Mouse (Mus musculus): ENCODE measurements around the gene Unc45a.
A peak's percentile ranks its signal among the peaks of the same experiment; 100 is the strongest.
"Not testable (repeated sequence)": the region's sequence is repeated elsewhere in the genome, so short reads cannot be mapped to it uniquely, and the experiment has no call there.

The Unc45a gene

GRCm38 (mm10) chr7:80326076-80326475 lies 14.7 kb downstream of the Unc45a start:
- DNase-seq (ENCODE audit: extremely low read depth, low read depth, low spot score) = no peak

- DNase-seq (ENCODE audit: extremely low read depth, low read depth, low spot score) = no peak
Measured at GRCm38 (mm10) chr7:80325292-80325868, 15.4 kb downstream of the Unc45a start.

- not testable (repeated sequence) for DNase-seq (ENCODE audit: extremely low read depth, low read depth, low spot score)
Measured at GRCm38 (mm10) chr7:80324816-80325119, 16.0 kb downstream of the Unc45a start.

GRCm38 (mm10) chr7:80324043-80324815 lies 16.6 kb downstream of the Unc45a start, which contains the start of gene Rccd1:
TSS of gene Rccd1 (minus strand) at chr7:80324454.
- DNase-seq (ENCODE audit: extremely low read depth, low read depth, low spot score) = peak; percentile 84

- DNase-seq (ENCODE audit: extremely low read depth, low read depth, low spot score) = no peak
Measured at GRCm38 (mm10) chr7:80323336-80323735, 17.5 kb downstream of the Unc45a start.

- no peak for DNase-seq (ENCODE audit: extremely low read depth, low read depth, low spot score)
Measured at GRCm38 (mm10) chr7:80319846-80320496, 20.8 kb downstream of the Unc45a start.

GRCm38 (mm10) chr7:80318670-80319069 lies 22.1 kb downstream of the Unc45a start:
- no peak for DNase-seq (ENCODE audit: extremely low read depth, low read depth, low spot score)

- no peak for DNase-seq (ENCODE audit: extremely low read depth, low read depth, low spot score)
Measured at GRCm38 (mm10) chr7:80317439-80318115, 23.2 kb downstream of the Unc45a start.

- no peak for DNase-seq (ENCODE audit: extremely low read depth, low read depth, low spot score)
Measured at GRCm38 (mm10) chr7:80315733-80316132, 25.1 kb downstream of the Unc45a start.

GRCm38 (mm10) chr7:80310771-80311170 lies 30.0 kb downstream of the Unc45a start:
- no peak for DNase-seq (ENCODE audit: extremely low read depth, low read depth, low spot score)

GRCm38 (mm10) chr7:80307766-80308165 lies 33.0 kb downstream of the Unc45a start:
- no peak for DNase-seq (ENCODE audit: extremely low read depth, low read depth, low spot score)

- no peak for DNase-seq (ENCODE audit: extremely low read depth, low read depth, low spot score)
Measured at GRCm38 (mm10) chr7:80301522-80301921, 39.3 kb downstream of the Unc45a start.

GRCm38 (mm10) chr7:80299568-80299967 lies 41.2 kb downstream of the Unc45a start:
- no peak for DNase-seq (ENCODE audit: extremely low read depth, low read depth, low spot score)

- DNase-seq (ENCODE audit: extremely low read depth, low read depth, low spot score) = no peak
Measured at GRCm38 (mm10) chr7:80298754-80299153, 42.1 kb downstream of the Unc45a start.

GRCm38 (mm10) chr7:80297041-80297440 lies 43.8 kb downstream of the Unc45a start:
- no peak for DNase-seq (ENCODE audit: extremely low read depth, low read depth, low spot score)

GRCm38 (mm10) chr7:80296462-80296861 lies 44.3 kb downstream of the Unc45a start:
- DNase-seq (ENCODE audit: extremely low read depth, low read depth, low spot score) = no peak

GRCm38 (mm10) chr7:80294764-80295648 lies 45.8 kb downstream of the Unc45a start:
- DNase-seq (ENCODE audit: extremely low read depth, low read depth, low spot score) = no peak

GRCm38 (mm10) chr7:80294062-80294763 lies 46.6 kb downstream of the Unc45a start, which contains the start of gene Prc1:
TSS of gene Prc1 (plus strand) at chr7:80294450.
- peak; percentile 68 for DNase-seq (ENCODE audit: extremely low read depth, low read depth, low spot score)

GRCm38 (mm10) chr7:80287736-80288135 lies 53.1 kb downstream of the Unc45a start:
- no peak for DNase-seq (ENCODE audit: extremely low read depth, low read depth, low spot score)

- no peak for DNase-seq (ENCODE audit: extremely low read depth, low read depth, low spot score)
Measured at GRCm38 (mm10) chr7:80285725-80286124, 55.1 kb downstream of the Unc45a start.

All from fat pad, adult 2 months (tissue).